Mouse (Mus musculus) gastrocnemius, postnatal 25 days (tissue): Measurements from ENCODE around the gene Pcx. TPM values are rescaled to one million over a fixed set of nuclear protein-coding genes. Genes with fewer than 3 reads are reported as not detected.

Source experiments
- DNase-seq: peaks from one replicate; pipeline ENCODE4 v3.0.0; 2022
- long read RNA-seq, 2 experiments: library from polyadenylated mRNA; stranded (forward); transcript quantifications; one replicate each; pipeline ENCODE4 v2.0.0; 2021
- total RNA-seq, 2 experiments: library from RNA; stranded (reverse); gene quantifications; 1 replicate in 1 of 2; 2 replicates in 1 of 2; pipeline ENCODE4 v1.2.3; 2021

Pcx gene
- 10 to 100 TPM; 44.6 to 59.3 TPM for total RNA-seq
- long read RNA-seq, experiment 1, full-length matches to known transcripts = 6 of 149 reads
- long read RNA-seq, experiment 1, partial matches to known transcripts = 142 of 149 reads
- long read RNA-seq, experiment 1, other reads (novel, unspliced or antisense) = 1 of 149 reads
- long read RNA-seq, experiment 2, full-length matches to known transcripts = 18 of 114 reads
- long read RNA-seq, experiment 2, partial matches to known transcripts = 11 of 114 reads
- long read RNA-seq, experiment 2, other reads (novel, unspliced or antisense) = 85 of 114 reads

GRCm38 (mm10) chr19:4509986-4510963 is at the start of gene Pcx:
TSS of gene Pcx (plus strand) at chr19:4510472.
- peak; percentile 99 for DNase-seq

DNA sequence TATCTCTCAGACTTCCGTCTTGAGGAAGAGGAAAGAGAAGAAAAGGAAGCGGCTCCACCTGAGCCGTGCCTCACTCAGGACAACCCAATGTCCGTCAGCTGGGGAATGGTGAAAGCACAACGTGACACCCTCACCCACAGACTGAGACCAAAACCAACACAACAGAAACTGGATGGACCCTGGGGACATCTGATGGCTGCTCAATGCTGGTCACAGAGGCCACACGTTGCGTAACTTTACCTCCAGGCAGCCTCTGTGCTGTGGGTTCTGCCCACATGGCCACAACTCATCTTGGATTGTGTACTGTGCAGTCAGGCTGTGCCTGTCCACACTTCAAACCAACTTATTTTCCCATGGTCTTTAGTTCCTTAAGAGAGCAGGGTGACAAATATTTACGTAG is 48.3 kb upstream of the Pcx start:
- no peak for DNase-seq

DNA sequence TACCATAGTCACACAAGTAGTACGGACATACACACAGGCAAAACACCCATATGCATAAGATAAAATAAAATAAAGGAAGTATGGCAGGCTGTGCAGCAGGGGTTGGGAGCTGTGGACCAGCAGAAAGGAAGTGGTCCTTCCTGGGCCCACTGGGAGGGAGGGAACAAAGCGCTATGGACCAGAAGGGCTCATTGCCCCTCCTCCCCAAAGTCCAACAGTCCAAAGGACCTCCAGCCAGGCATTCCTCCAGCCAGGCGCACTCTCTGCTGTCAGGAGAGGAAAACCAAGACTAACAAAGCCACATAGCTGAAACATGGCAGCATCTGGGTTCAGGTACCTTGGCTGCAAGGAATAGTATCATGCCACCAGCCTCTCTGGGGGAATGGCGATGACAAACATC is 45.6 kb upstream of the Pcx start:
- no peak for DNase-seq

- DNase-seq = no peak
Measured at GRCm38 (mm10) chr19:4468363-4468762, 41.9 kb upstream of the Pcx start.

GRCm38 (mm10) chr19:4473549-4473948 is 36.7 kb upstream of the Pcx start:
- no peak for DNase-seq

GRCm38 (mm10) chr19:4474739-4475138 is 35.5 kb upstream of the Pcx start:
- DNase-seq = peak; percentile 17

- DNase-seq = no peak
Measured at GRCm38 (mm10) chr19:4475224-4475925, 34.9 kb upstream of the Pcx start.

DNA sequence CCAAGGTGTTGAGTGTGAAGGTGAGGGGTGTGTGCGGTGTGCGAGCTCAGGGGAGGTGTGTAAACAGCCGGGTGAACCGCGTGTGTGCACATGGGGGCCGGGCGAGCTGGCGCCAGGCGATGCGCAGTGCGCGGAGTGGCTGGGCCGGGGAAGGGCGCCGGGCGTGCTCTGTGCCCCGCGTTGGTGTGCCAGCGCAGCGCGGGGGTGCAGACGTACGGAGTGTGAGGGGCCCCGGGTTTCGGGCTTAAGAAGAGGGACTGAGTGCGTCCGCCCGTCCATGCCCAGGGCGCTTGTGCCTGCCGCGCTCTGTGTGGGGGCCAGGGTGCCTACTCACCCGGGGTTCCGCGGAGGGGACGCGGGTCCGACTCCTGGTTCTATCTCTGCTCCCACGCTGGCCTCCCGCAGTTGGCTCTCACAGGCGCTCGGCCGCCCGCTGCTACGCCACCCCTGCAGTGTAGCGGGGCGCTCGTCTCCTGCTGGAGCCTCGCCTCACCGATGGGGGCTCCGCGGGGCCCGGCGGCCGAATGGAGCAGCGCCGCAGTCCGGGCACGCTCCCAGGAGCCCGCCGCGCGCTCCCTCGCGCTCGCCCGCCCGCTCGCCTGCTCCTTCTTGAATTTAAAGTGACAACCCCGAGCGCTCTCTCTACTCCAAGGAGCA is 33.5 kb upstream of the Pcx start:
- peak; percentile 40 for DNase-seq

GRCm38 (mm10) chr19:4477345-4478189 is 32.7 kb upstream of the Pcx start, which contains the start of gene Syt12:
TSS of gene Syt12 (minus strand) at chr19:4477447.
- DNase-seq = peak; percentile 28

GRCm38 (mm10) chr19:4478190-4478516 is 32.1 kb upstream of the Pcx start:
- no peak for DNase-seq

- no peak for DNase-seq
Measured at GRCm38 (mm10) chr19:4480041-4480440, 30.2 kb upstream of the Pcx start.

DNA sequence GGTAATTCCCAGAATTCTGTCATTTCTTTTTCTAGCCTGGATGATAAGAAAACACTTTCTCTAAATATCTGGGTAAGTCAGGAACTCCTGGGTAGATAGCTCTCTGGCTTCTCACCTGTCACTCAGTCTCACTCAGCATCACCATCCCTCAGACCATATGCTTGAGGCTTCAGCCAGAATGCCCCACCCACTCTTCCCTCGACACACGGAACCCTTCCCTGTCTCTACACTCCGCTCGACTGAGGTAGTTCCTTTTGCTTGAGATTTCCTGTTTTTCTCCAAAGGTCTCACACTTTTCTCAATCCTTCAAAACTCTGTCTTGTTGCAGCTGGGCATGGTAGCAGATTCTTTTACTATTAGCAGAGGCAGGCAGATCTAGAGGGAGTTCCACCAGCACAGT is 28.9 kb upstream of the Pcx start:
- DNase-seq = no peak

DNA sequence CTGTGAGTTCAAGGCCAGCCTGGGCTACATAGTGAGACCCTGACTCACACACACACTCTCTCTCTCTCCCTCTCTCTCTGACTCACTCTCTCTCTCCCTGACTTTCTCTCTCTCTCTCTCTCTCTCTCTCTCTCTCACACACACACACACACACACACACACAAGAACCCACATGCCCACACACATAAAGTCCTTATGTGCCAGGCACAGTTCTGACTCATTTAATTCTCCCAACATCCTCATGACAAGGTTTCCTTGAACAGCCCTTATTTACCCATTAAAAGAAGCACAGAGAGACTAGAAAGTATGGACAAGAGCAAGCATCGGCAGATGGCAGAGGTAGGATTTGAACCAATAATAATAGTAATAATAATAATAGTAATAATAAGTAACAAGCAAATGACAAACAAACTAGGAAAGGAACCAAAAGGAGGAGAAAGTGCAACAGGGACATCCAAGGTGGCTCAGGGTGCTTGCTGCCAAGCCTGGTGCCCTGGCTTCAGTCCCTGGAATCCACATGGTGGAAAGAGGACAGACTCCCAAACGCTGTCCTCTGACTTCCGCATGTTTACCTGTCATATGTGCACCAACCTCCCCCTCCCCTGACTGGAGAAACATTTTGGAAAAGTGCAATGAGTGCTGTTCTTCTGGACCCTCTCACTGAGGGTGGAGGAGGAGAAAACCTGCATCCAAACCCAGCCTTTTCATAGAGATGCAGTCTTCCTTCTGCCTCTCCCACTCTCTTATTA is 28.0 kb upstream of the Pcx start:
- DNase-seq = no peak

DNA sequence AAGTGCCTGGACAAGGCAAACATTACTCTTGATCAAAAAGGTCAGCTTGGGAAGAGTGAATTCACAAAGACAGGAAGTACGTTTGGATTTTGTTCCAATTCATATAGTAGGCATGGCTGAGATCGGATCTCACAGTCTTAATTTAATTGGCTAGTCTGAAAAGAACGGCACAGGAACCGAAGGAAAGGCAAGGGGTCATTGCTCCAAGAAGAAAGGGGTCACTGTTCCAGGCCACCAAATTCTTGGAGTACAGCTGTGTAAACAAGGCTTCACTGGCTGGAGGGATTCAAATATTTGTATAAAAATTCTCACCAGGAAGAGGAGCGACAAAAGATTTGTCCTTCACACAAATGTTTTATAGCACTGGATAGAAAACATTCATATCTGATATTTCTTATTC is 25.3 kb upstream of the Pcx start:
- no peak for DNase-seq

- no peak for DNase-seq
Measured at GRCm38 (mm10) chr19:4487877-4488276, 22.4 kb upstream of the Pcx start.

DNA sequence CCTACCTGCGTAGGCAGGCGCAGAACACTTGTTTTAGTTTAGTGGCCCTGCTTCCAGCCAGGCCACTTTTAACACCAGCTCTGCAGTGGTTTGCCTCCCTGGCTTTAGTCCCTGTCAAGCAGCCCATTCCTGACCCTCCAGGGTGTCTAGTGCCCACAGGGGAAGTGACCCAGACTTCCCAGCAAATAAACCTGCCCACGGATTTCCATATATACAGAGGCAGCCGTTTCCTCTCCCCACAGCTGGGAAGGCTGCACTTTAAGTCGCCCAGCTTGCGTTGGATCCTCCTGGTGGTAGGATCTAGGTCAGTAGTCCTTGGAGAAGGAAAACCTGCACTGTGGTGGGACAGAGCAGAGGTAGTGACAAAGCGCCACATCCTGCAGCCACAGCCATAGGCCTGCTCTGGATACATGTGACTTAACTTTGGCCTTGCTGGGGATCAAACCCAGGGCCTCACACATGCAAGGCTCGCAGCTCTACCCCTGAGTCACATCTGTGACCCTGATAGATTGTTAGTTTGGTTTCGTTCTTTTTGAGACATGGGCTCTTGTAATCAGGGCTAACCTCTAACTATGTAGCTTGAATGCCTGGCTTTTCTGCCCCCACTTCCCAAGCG is 19.1 kb upstream of the Pcx start:
- DNase-seq = no peak

DNA sequence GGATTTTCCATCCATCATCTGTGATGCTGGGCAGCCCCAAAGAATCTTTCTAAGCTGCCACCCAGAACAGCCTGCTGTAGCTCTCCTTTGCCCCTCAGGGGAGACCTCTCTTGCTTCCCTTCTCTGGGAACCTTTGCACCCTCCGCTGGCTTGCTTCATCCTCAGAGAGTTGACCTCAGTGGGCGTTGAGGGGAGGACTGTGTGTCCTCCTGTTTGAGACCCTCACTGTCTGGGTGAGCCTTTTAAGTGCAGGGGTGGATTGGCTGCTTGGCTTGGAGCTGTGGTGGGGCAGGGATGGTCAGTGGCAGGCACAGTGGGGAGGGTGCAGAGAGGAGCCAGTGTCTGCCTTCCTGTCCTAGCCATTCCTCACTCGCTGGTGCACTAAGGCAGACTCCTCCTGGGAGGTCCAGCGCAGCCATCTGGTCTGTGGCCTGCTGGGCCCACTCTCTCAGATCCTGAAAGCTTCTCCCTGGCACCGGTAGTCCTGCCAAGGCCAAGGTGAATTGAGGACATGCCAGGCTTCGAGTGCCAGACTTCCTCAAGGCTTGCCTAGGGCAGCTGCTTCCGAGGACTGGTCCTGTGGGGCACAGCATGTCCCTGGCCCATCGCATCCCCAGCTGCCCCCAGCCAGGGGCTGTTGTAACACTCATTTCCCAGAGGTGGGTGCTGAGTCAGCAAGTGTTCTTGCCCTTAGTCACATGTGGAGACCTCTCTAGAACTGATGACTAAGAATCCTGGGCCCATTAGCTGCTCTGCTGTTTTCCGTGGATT is 17.6 kb upstream of the Pcx start:
- peak; percentile 92 for DNase-seq

DNA sequence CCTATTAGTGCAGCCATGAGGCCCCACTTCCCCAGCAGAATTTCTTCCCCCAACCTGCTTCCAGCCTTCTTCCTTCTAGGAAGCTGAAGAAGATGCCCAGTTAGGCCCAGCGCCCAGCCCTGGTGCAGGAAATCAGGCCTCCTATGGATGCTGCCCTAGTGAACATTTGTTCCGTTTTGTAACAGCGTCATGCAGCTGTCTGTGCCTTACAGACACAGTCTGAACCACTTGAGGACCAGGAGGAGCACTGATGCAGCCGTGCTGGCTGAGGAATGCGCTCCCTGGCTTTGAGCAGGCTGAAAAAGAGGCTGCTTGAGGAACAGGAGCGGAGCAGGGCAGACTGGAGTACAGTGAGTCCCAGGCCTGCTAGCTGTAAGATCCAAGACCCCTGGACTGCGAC is 15.6 kb upstream of the Pcx start:
- no peak for DNase-seq

GRCm38 (mm10) chr19:4495814-4496213 is 14.5 kb upstream of the Pcx start:
- no peak for DNase-seq
